Mouse (Mus musculus): Measurements from ENCODE around the gene Emc4.

- no peak for TF ChIP-seq CTCF (IDR thresholded peaks at IDR 0.05; ENCODE audit: insufficient read depth, low read depth, low read length)
- no peak for TF ChIP-seq POLR2A (IDR thresholded peaks at IDR 0.05; ENCODE audit: insufficient read depth, low read depth, low read length)
Measured at GRCm38 (mm10) chr2:112381219-112381618, 13.4 kb upstream of the Emc4 start.
